Mouse (Mus musculus) midbrain, embryonic 13.5 days (tissue): ENCODE measurements around the gene Cry2. TPM values are rescaled to one million over a fixed set of nuclear protein-coding genes. Genes with fewer than 3 reads are reported as not detected.

Experiments
- ATAC-seq: fragments of 200-750 bp; cut with Nextera tagmentation; 2 replicates; pipeline ENCODE4 v1.8.0; 2017; ENCODE audit warnings: mild to moderate bottlenecking, moderate TSS enrichment, moderate library complexity
- H3K27ac ChIP-seq: fragments of 300-500 bp; sonication (generic); 2 replicates; pipeline ENCODE4 v1.5.1; 2015; ENCODE audit warnings: inconsistent platforms, mild to moderate bottlenecking, moderate library complexity
- H3K27me3 ChIP-seq: fragments of 300-500 bp; sonication (generic); 2 replicates; pipeline ENCODE4 v1.6.1; 2015; ENCODE audit warnings: mild to moderate bottlenecking, inconsistent platforms
- H3K36me3 ChIP-seq: fragments of 300-500 bp; sonication (generic); 2 replicates; pipeline ENCODE4 v1.6.1; 2015; ENCODE audit warnings: mild to moderate bottlenecking, inconsistent platforms
- H3K4me1 ChIP-seq: fragments of 300-500 bp; sonication (generic); replicated peaks from 2 replicates; pipeline ENCODE4 v1.6.1; 2015; ENCODE audit warnings: inconsistent platforms
- H3K4me2 ChIP-seq: fragments of 300-500 bp; sonication (generic); replicated peaks from 2 replicates; pipeline ENCODE4 v1.6.1; 2015; ENCODE audit warnings: moderate library complexity, mild to moderate bottlenecking, inconsistent platforms
- H3K4me3 ChIP-seq: fragments of 300-500 bp; sonication (generic); replicated peaks from 2 replicates; pipeline ENCODE4 v1.5.1; 2015; ENCODE audit warnings: mild to moderate bottlenecking, inconsistent platforms
- H3K9ac ChIP-seq: fragments of 300-500 bp; sonication (generic); replicated peaks from 2 replicates; pipeline ENCODE4 v1.6.1; 2015; ENCODE audit warnings: mild to moderate bottlenecking, inconsistent platforms
- H3K9me3 ChIP-seq: fragments of 300-500 bp; sonication (generic); 2 replicates; pipeline ENCODE4 v1.6.1; 2016; ENCODE audit warnings: mild to moderate bottlenecking, inconsistent platforms
- WGBS: fragments of 180-500 bp; shearing (Covaris S2); methylation state at CpG from one replicate; pipeline ENCODE4 v1.1.7; 2015; 5-methylcytosine and 5-hydroxymethylcytosine counted together
- polyA plus RNA-seq: library from polyadenylated mRNA; unstranded; fragments of >200 nt; fragmentation: Nextera tagmentation; extraction: Ambion mirVana; gene quantifications from 2 replicates; pipeline ENCODE4 v1.2.1, GENCODE M21; 2015

Cry2 gene
- polyA plus RNA-seq, 1 experiment from 2014 or later, result 35.8 TPM

GRCm38 (mm10) chr2:92459921-92460707 lies 26.3 kb upstream of the Cry2 start, which contains the start of gene Slc35c1:
Gene Slc35c1 (minus strand): TSS chr2:92460538.
- Histone ChIP-seq H3K9ac (peak within 1 kb of the TSS; percentile 74), H3K36me3 (no peaks in the 10 kb centered on the region), H3K27me3 (peaks cover 28% of the 10 kb centered on the region), H3K4me2 (peak within 1 kb of the TSS; percentile 90), H3K9me3 (no peaks in the 10 kb centered on the region), H3K27ac (peak within 1 kb of the TSS; percentile 54), H3K4me3 (peak within 1 kb of the TSS; percentile 76), H3K4me1 (peaks cover 46% of the 10 kb centered on the region)
- WGBS, result 1% methylated on average over 34 of the region's 34 CpGs
- ATAC-seq, result peak; percentile 35

GRCm38 (mm10) chr2:92459141-92459920 lies 25.5 kb upstream of the Cry2 start:
- Histone ChIP-seq H3K9me3 (no peaks in the 10 kb centered on the region), H3K4me2 (peak overlapping the region; percentile 90), H3K4me1 (peaks cover 46% of the 10 kb centered on the region), H3K9ac (peak overlapping the region; percentile 74), H3K4me3 (peak overlapping the region; percentile 76), H3K36me3 (peaks cover 4% of the 10 kb centered on the region), H3K27ac (peak overlapping the region; percentile 54), H3K27me3 (peaks cover 28% of the 10 kb centered on the region)
- peak; percentile 91 for ATAC-seq
- WGBS, result under 1% methylated on average over 55 of the region's 55 CpGs

- 0 out of 2 replicates have a peak, but pooled peaks have one; percentile 1 for ATAC-seq
- no peak overlapping the region for H3K27ac ChIP-seq
- H3K9ac ChIP-seq, result peak overlapping the region; percentile 74
- H3K9me3 ChIP-seq, result no peaks in the 10 kb centered on the region
- WGBS, result 72% methylated on average over 13 of the region's 13 CpGs
- peak overlapping the region; percentile 76 for H3K4me3 ChIP-seq
- H3K4me1 ChIP-seq, result peaks cover 46% of the 10 kb centered on the region
- peak overlapping the region; percentile 90 for H3K4me2 ChIP-seq
- peaks cover 12% of the 10 kb centered on the region for H3K36me3 ChIP-seq
- peaks cover 28% of the 10 kb centered on the region for H3K27me3 ChIP-seq
These were observed 24.6 kb upstream of the Cry2 start for GRCm38 (mm10) chr2:92458481-92458880.

- Histone ChIP-seq H3K9me3 (no peaks in the 10 kb centered on the region), H3K4me2 (peak overlapping the region; percentile 15; the same call in 1 of the 2 replicates), H3K4me3 (no peak overlapping the region), H3K27me3 (peaks cover 18% of the 10 kb centered on the region), H3K36me3 (peaks cover 26% of the 10 kb centered on the region), H3K4me1 (peaks cover 46% of the 10 kb centered on the region), H3K27ac (no peak overlapping the region), H3K9ac (0 out of 2 replicates have a peak overlapping the region, but pooled peaks have one; percentile 28)
- 77% methylated on average over 8 of the region's 8 CpGs for WGBS
- no peak for ATAC-seq
These were observed 23.2 kb upstream of the Cry2 start for GRCm38 (mm10) chr2:92456970-92457530.

GRCm38 (mm10) chr2:92455704-92456103 lies 21.9 kb upstream of the Cry2 start:
- no peak overlapping the region for H3K9ac ChIP-seq
- no peak for ATAC-seq
- H3K9me3 ChIP-seq, result no peaks in the 10 kb centered on the region
- no peak overlapping the region for H3K4me2 ChIP-seq
- H3K36me3 ChIP-seq, result peaks cover 27% of the 10 kb centered on the region
- no peak overlapping the region for H3K4me3 ChIP-seq
- peaks cover 45% of the 10 kb centered on the region for H3K4me1 ChIP-seq
- no peak overlapping the region for H3K27ac ChIP-seq
- 57% methylated on average over 2 of the region's 3 CpGs for WGBS
- peaks cover 5% of the 10 kb centered on the region for H3K27me3 ChIP-seq

GRCm38 (mm10) chr2:92454166-92454565 lies 20.3 kb upstream of the Cry2 start:
- Histone ChIP-seq H3K36me3 (peaks cover 27% of the 10 kb centered on the region), H3K4me3 (no peak overlapping the region), H3K27me3 (no peaks in the 10 kb centered on the region), H3K9me3 (no peaks in the 10 kb centered on the region), H3K27ac (no peak overlapping the region), H3K9ac (no peak overlapping the region), H3K4me2 (no peak overlapping the region), H3K4me1 (peaks cover 37% of the 10 kb centered on the region)
- ATAC-seq, result no peak
- 92% methylated on average over 11 of the region's 11 CpGs for WGBS

GRCm38 (mm10) chr2:92451126-92451525 lies 17.3 kb upstream of the Cry2 start:
- H3K9ac ChIP-seq, result no peak overlapping the region
- H3K4me2 ChIP-seq, result no peak overlapping the region
- H3K27me3 ChIP-seq, result no peaks in the 10 kb centered on the region
- H3K4me1 ChIP-seq, result peaks cover 7% of the 10 kb centered on the region
- no peaks in the 10 kb centered on the region for H3K9me3 ChIP-seq
- no peak for ATAC-seq
- H3K36me3 ChIP-seq, result peaks cover 27% of the 10 kb centered on the region
- WGBS, result 93% methylated on average over 3 of the region's 3 CpGs
- H3K27ac ChIP-seq, result no peak overlapping the region
- H3K4me3 ChIP-seq, result no peak overlapping the region

- Histone ChIP-seq H3K4me3 (no peak overlapping the region), H3K4me2 (no peak overlapping the region), H3K9me3 (no peaks in the 10 kb centered on the region), H3K27me3 (no peaks in the 10 kb centered on the region), H3K27ac (no peak overlapping the region), H3K9ac (no peak overlapping the region), H3K36me3 (peaks cover 3% of the 10 kb centered on the region), H3K4me1 (0 out of 2 replicates have a peak, but pooled peaks cover 5% of the 10 kb centered on the region)
- WGBS, result 70% methylated on average over 7 of the region's 7 CpGs
- ATAC-seq, result no peak
These were observed 13.4 kb upstream of the Cry2 start for GRCm38 (mm10) chr2:92447121-92447740.

- H3K9me3 ChIP-seq, result no peaks in the 10 kb centered on the region
- no peak overlapping the region for H3K4me2 ChIP-seq
- H3K4me1 ChIP-seq, result 0 out of 2 replicates have a peak, but pooled peaks cover 6% of the 10 kb centered on the region
- H3K27me3 ChIP-seq, result no peaks in the 10 kb centered on the region
- 76% methylated on average over 8 of the region's 8 CpGs for WGBS
- H3K36me3 ChIP-seq, result no peaks in the 10 kb centered on the region
- no peak overlapping the region for H3K9ac ChIP-seq
- no peak for ATAC-seq
- no peak overlapping the region for H3K27ac ChIP-seq
- no peak overlapping the region for H3K4me3 ChIP-seq
These were observed 12.8 kb upstream of the Cry2 start for GRCm38 (mm10) chr2:92446656-92447055.

- Histone ChIP-seq H3K27me3 (no peaks in the 10 kb centered on the region), H3K36me3 (no peaks in the 10 kb centered on the region), H3K9ac (no peak overlapping the region), H3K4me2 (no peak overlapping the region), H3K27ac (no peak overlapping the region), H3K4me3 (no peak overlapping the region), H3K4me1 (0 out of 2 replicates have a peak, but pooled peaks cover 6% of the 10 kb centered on the region), H3K9me3 (no peaks in the 10 kb centered on the region)
- WGBS, result 42% methylated on average over 9 of the region's 9 CpGs
- no peak for ATAC-seq
These were observed 12.0 kb upstream of the Cry2 start for GRCm38 (mm10) chr2:92445890-92446289.

- Histone ChIP-seq H3K4me1 (0 out of 2 replicates have a peak, but pooled peaks cover 6% of the 10 kb centered on the region), H3K9ac (no peak overlapping the region), H3K36me3 (no peaks in the 10 kb centered on the region), H3K4me2 (no peak overlapping the region), H3K4me3 (no peak overlapping the region), H3K27ac (no peak overlapping the region), H3K9me3 (no peaks in the 10 kb centered on the region), H3K27me3 (no peaks in the 10 kb centered on the region)
- 40% methylated on average over 4 of the region's 4 CpGs for WGBS
- no peak for ATAC-seq
These were observed 10.5 kb upstream of the Cry2 start for GRCm38 (mm10) chr2:92444376-92444775.
